Mouse (Mus musculus): ENCODE measurements around the gene Olig3.

GRCm38 (mm10) chr10:19353631-19354030 is 2.7 kb upstream of the Olig3 start:
- no peak for TF ChIP-seq CTCF (IDR thresholded peaks at IDR 0.05; ENCODE audit: low read depth)
- TF ChIP-seq EP300 (optimal IDR thresholded peaks at IDR 0.05) = no peak
